Mouse (Mus musculus) Patski (cell line): ENCODE measurements around the gene G6pc3. TPM values are rescaled to one million over a fixed set of nuclear protein-coding genes. Genes with fewer than 3 reads are reported as not detected.
"Not testable (repeated sequence)": the region's sequence is repeated elsewhere in the genome, so short reads cannot be mapped to it uniquely, and the experiment has no call there.

Experiments used
- ATAC-seq: fragments of 100-300 bp; one replicate; pipeline ENCODE4 v1.8.0; 2021
- CTCF ChIA-PET: fragments of 350-600 bp; sonication (Branson Sonifier 250); formaldehyde crosslinking; loops from one replicate; lab custom pipeline; 2022; ENCODE audit warnings: inconsistent platforms; lab: Charles Lee
- POLR2A ChIA-PET: fragments of 350-600 bp; sonication (Branson Sonifier 250); formaldehyde crosslinking; loops from one replicate; lab custom pipeline; 2022; ENCODE audit warnings: antibody characterized with exemption, inconsistent platforms; lab: Charles Lee
- DNase-seq: peaks from one replicate; pipeline ENCODE4 v3.0.0-alpha.2; 2011; ENCODE audit warnings: low read depth, low spot score
- H3K27me3 ChIP-seq: fragments of 371-371 bp; one replicate; pipeline ENCODE4 v1.5.1; 2021
- CTCF ChIP-seq: fragments of 100-300 bp; IDR thresholded peaks from one replicate; pipeline ENCODE4 v1.5.1; 2021
- in situ Hi-C: fragments of 300-500 bp; cut with MboI; formaldehyde crosslinking; loops from 3 replicates; pipeline ENCODE4 v1.11.1; 2018; ENCODE audit warnings: low pct_unique_long_range_greater_than_20kb, mixed read lengths
- polyA plus RNA-seq: library from polyadenylated mRNA; unstranded; gene quantifications from one replicate; pipeline ENCODE4 v1.2.3, GENCODE M21; 2021

Gene G6pc3
- polyA plus RNA-seq, 1 experiment from 2014 or later: 110 TPM

- H3K27me3 ChIP-seq: no peaks in the 10 kb centered on the region
- CTCF ChIA-PET: interaction anchor here (1.0 to 2.8 kb wide), 5 partner anchors 9 to 73 kb away, joined by 3 to 13 read pairs (median 7); partner anchors contain the start of gene Hdac5
- DNase-seq (no peak), ATAC-seq (no peak)
- in situ Hi-C loops: no loop called here
- POLR2A ChIA-PET: interaction anchor here (0.7 to 1.6 kb wide), 5 partner anchors 10 to 94 kb away, joined by 3 to 9 read pairs (median 4); no protein-coding TSS in a partner anchor
- no peak for TF ChIP-seq CTCF
Observed at GRCm38 (mm10) chr11:102156786-102157089, 32.7 kb upstream of the G6pc3 start.

DNA sequence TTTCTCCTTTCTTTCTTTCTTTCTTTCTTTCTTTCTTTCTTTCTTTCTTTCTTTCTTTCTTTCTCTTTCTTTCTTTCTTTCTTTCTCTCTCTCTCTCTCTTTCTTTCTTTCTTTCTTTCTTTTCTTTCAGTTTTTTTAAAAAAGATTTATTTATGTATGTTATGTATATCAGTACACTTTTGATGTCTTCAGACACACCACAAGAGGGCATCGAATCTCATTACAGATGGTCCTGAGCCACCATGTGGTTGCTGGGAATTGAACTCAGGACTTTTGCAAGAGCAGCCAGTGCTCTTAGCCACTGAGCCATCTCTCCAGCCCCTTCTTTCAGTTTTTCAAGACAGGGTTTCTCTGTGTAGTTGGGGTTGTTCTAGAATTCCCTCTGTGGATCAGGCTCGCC, 31.4 kb upstream of the G6pc3 start:
- in situ Hi-C loops, DNase-seq, POLR2A ChIA-PET, ATAC-seq, H3K27me3 ChIP-seq: not testable (repeated sequence)
- CTCF ChIA-PET: interaction anchor here (1.0 kb wide), 1 partner anchor 19 kb away, joined by 3 read pairs; no protein-coding TSS in a partner anchor

DNA sequence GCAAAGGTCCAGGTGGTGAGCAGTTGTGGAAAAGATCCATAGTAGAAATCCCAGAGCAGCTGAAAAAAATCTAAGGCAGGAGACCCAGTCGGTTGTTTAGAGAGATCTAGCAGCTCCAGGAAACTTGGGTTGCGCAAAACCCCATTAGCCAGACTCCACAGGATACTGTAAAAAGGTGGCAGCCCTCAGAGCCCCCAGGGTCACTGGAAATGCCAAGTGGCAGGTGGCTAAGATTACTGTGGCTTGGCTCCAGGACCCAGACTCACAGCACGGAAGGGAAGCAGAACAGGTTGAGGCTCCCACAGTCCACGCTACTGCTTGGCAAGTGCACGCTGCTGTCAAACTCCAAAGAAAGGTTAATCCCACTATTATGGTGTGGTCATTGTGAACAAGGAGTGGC, 29.6 kb upstream of the G6pc3 start:
- TF ChIP-seq CTCF: no peak

GRCm38 (mm10) chr11:102165971-102166722, 23.3 kb upstream of the G6pc3 start:
- no peaks in the 10 kb centered on the region for H3K27me3 ChIP-seq
- ChIA-PET POLR2A (interaction anchor here (0.7 to 1.7 kb wide), 4 partner anchors 9 to 214 kb away, joined by 3 to 9 read pairs (median 3); partner anchors contain the start of gene Tmem101), CTCF (interaction anchor here (0.7 to 3.1 kb wide), 4 partner anchors 10 to 15 kb away, joined by 3 to 9 read pairs (median 7); partner anchors contain the start of gene Tmem101)
- no peak for ATAC-seq
- DNase-seq: no peak
- in situ Hi-C loops: no loop called here
- no peak for TF ChIP-seq CTCF

More for the DNA sequence above, 29.6 kb upstream of the G6pc3 start:
- in situ Hi-C loops: no loop called here
- no peaks in the 10 kb centered on the region for H3K27me3 ChIP-seq
- DNase-seq: no peak
- ATAC-seq: no peak
- POLR2A ChIA-PET: no interaction called here
- CTCF ChIA-PET: interaction anchor here (1.0 kb wide), 1 partner anchor 94 kb away, joined by 3 read pairs; no protein-coding TSS in a partner anchor

GRCm38 (mm10) chr11:102167539-102167938, 21.9 kb upstream of the G6pc3 start:
- DNase-seq: no peak
- CTCF ChIA-PET: interaction anchor here (3.1 kb wide), 1 partner anchor 11 kb away, joined by 9 read pairs; no protein-coding TSS in a partner anchor
- ATAC-seq: no peak
- POLR2A ChIA-PET: interaction anchor here (1.7 kb wide), 1 partner anchor 12 kb away, joined by 9 read pairs; the partner anchor contains the start of gene Tmem101
- in situ Hi-C loops: no loop called here
- no peak for TF ChIP-seq CTCF
- H3K27me3 ChIP-seq: no peaks in the 10 kb centered on the region

DNA sequence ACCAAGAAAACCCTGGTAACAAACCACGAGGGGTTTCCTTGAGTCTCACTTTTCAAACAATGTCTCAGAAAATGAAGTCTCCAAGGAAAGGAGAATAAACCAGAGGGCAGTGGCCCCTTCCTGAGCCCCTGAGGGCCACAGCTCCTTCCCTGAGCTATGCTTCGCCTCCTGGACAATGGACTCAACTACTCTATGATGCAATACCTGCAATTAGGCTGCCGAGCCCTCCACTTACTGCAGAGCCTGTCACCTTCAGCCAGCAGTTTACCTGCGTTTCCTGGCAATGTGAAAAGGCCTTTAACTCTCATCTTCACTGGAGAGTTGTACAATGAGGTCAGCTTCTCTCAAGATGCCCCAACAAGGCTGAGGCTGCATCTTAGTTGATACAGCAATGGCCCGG, 20.7 kb upstream of the G6pc3 start:
- DNase-seq (no peak), ATAC-seq (no peak)
- in situ Hi-C loops: no loop called here
- ChIA-PET CTCF (interaction anchor here (3.1 kb wide), 1 partner anchor 10 kb away, joined by 9 read pairs; no protein-coding TSS in a partner anchor), POLR2A (no interaction called here)
- no peak for TF ChIP-seq CTCF
- H3K27me3 ChIP-seq: no peaks in the 10 kb centered on the region

DNA sequence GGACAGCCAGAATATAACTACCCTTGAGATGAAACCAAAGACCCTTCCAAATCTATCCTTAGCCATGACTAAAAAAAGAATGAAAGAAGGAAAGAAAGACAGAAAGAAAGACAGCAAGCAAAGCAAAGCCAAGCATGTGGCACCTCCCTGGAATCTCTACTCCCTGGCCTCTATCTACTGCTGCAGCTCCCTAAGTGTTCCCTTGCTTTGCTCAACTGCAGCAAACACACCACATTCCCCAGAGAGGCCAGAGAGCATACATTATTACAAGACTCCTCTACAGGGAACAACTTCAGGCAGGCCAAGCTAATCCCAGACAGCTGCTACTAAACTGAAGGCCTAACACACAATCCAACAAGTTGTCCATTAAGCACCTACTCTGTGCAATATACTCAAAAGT, 9.6 kb upstream of the G6pc3 start:
- ATAC-seq: no peak
- TF ChIP-seq CTCF: no peak
- in situ Hi-C loops: no loop called here

GRCm38 (mm10) chr11:102184253-102184645, 5.2 kb upstream of the G6pc3 start:
- ATAC-seq (no peak), DNase-seq (no peak)
- CTCF ChIA-PET: interaction anchor here (0.8 kb wide), 1 partner anchor 15 kb away, joined by 5 read pairs; no protein-coding TSS in a partner anchor
- H3K27me3 ChIP-seq: no peaks in the 10 kb centered on the region
- in situ Hi-C loops: no loop called here
- POLR2A ChIA-PET: interaction anchor here (0.6 kb wide), 1 partner anchor 1062 kb away, joined by 8 read pairs; no protein-coding TSS in a partner anchor
- TF ChIP-seq CTCF: no peak

More for the DNA sequence above, 9.6 kb upstream of the G6pc3 start:
- H3K27me3 ChIP-seq: no peaks in the 10 kb centered on the region
- ChIA-PET CTCF (interaction anchor here (1.9 to 2.1 kb wide), 4 partner anchors 10 to 43 kb away, joined by 6 to 9 read pairs (median 8); partner anchors contain the start of gene Tmem101), POLR2A (no interaction called here)
- no peak for DNase-seq

GRCm38 (mm10) chr11:102184646-102185495, 4.5 kb upstream of the G6pc3 start, which contains the start of gene Lsm12:
Gene Lsm12, minus strand, starts transcription at chr11:102185296.
- DNase-seq: no peak
- ChIA-PET POLR2A (interaction anchor here (1.1 kb wide), 1 partner anchor 232 kb away, joined by 3 read pairs; no protein-coding TSS in a partner anchor), CTCF (interaction anchor here (0.8 to 1.3 kb wide), 2 partner anchors 11 to 15 kb away, joined by 3 to 5 read pairs; no protein-coding TSS in a partner anchor)
- in situ Hi-C loops: no loop called here
- no peaks in the 10 kb centered on the region for H3K27me3 ChIP-seq
- peak; percentile 66 for ATAC-seq
- no peak for TF ChIP-seq CTCF

GRCm38 (mm10) chr11:102185677-102186076, 3.7 kb upstream of the G6pc3 start:
- CTCF ChIA-PET: interaction anchor here (1.0 to 1.3 kb wide), 2 partner anchors 12 to 29 kb away, joined by 3 read pairs; no protein-coding TSS in a partner anchor
- POLR2A ChIA-PET: interaction anchor here (1.1 kb wide), 1 partner anchor 231 kb away, joined by 3 read pairs; no protein-coding TSS in a partner anchor
- H3K27me3 ChIP-seq: no peaks in the 10 kb centered on the region
- TF ChIP-seq CTCF: no peak
- in situ Hi-C loops: no loop called here
- ATAC-seq (no peak), DNase-seq (no peak)
